In the genomic region with DNA sequence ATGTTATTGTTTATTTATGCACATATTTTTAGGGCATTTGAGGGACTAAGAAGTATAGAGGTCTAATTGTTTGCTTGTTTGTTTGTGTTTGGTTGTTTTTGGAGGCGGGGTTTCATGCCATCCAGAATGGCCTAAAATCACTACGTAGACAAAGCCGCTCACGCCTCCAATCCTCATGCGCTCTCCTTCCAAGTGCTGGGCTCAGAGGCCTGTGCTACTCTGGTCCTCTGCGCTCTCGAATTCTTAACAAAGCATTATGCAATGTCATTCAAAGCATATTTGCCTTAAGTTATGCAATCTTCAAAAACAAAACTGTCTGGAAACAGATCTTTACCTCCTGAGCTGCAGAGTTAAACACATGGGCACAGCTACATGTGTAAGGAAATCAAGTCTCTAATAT, we compare ENCODE assay signal across 17 mouse cellular contexts. TPM values are rescaled to one million over a fixed set of nuclear protein-coding genes. Genes with fewer than 3 reads are reported as not detected.
"Had no signal": no experiment of that assay in that cellular context is flagged by ENCODE, and none has a peak within 500 bp of the region (broad histone marks: within the 10 kb centered on the region; RNA-seq: fewer than 3 reads in every experiment).

No protein-coding gene starts in this region.

- H3K4me2 ChIP-seq: hindbrain, embryonic 15.5 days; limb, embryonic 13.5 days; liver, embryonic 13.5 days; lung, embryonic 14.5 days had no signal

- H3K36me3 ChIP-seq: hindbrain, embryonic 15.5 days had no signal

- H3K27ac ChIP-seq: hindbrain, embryonic 15.5 days; kidney, postnatal 0 days; layer of hippocampus, adult 2 months; limb, embryonic 10.5 days; limb, embryonic 13.5 days; liver, embryonic 13.5 days; midbrain, embryonic 10.5 days; stomach, postnatal 0 days had no signal

- H3K27me3 ChIP-seq: hindbrain, embryonic 15.5 days; limb, embryonic 13.5 days; liver, embryonic 13.5 days; megakaryocyte, embryonic 14.5 days had no signal

- H3K9me3 ChIP-seq: hindbrain, embryonic 15.5 days; limb, embryonic 10.5 days; limb, embryonic 13.5 days; liver, embryonic 13.5 days; megakaryocyte, embryonic 14.5 days; midbrain, embryonic 10.5 days had no signal

- DNase-seq: kidney, adult 2 months; kidney, postnatal 25 days; layer of hippocampus, adult 9-11 months; liver, embryonic 13.5 days; lung, embryonic 14.5 days; midbrain, embryonic 14.5 days; right cerebral cortex, postnatal 4 days; thymus, postnatal 4 days had no signal

- H3K4me1 ChIP-seq: hindbrain, embryonic 15.5 days; limb, embryonic 10.5 days; limb, embryonic 13.5 days; liver, embryonic 13.5 days; megakaryocyte, embryonic 14.5 days; midbrain, embryonic 10.5 days had no signal

- H3K4me3 ChIP-seq: hindbrain, embryonic 15.5 days; layer of hippocampus, adult 2 months; limb, embryonic 10.5 days; limb, embryonic 13.5 days; liver, embryonic 13.5 days; megakaryocyte, embryonic 14.5 days; midbrain, embryonic 10.5 days had no signal

- H3K9ac ChIP-seq: hindbrain, embryonic 15.5 days; limb, embryonic 13.5 days; liver, embryonic 13.5 days; lung, embryonic 14.5 days had no signal

- ATAC-seq: intestine, postnatal 0 days had no signal

RNA-seq across cellular contexts. Expression of a gene that starts 49.3 kb away (rescaled TPM):
- polyA plus RNA-seq: midbrain, embryonic 10.5 days had no signal
